Mouse (Mus musculus) limb, embryonic 13.5 days (tissue): ENCODE measurements at regions not wholly inside any gene's neighbourhood (a gene's known extent, or its start where the extent isn't known, plus 50 kb on each side); places are given as distances from the start of the nearest gene placed in this dataset.

Experiments used
- ATAC-seq: fragments of 200-750 bp; cut with Nextera tagmentation; 2 replicates; pipeline ENCODE4 v1.8.0; 2017; ENCODE audit warnings: low read depth, moderate number of reproducible peaks, moderate TSS enrichment; ENCODE audit not compliant: low FRiP score
- H3K27ac ChIP-seq: fragments of 300-500 bp; sonication (generic); 2 replicates; pipeline ENCODE4 v1.5.1; 2015; ENCODE audit warnings: inconsistent platforms, mild to moderate bottlenecking, moderate library complexity
- H3K27me3 ChIP-seq: fragments of 300-500 bp; sonication (generic); 2 replicates; pipeline ENCODE4 v1.6.1; 2015; ENCODE audit warnings: mild to moderate bottlenecking, inconsistent platforms
- H3K36me3 ChIP-seq: fragments of 300-500 bp; sonication (generic); 2 replicates; pipeline ENCODE4 v1.6.1; 2015; ENCODE audit warnings: inconsistent platforms, mild to moderate bottlenecking, moderate library complexity
- H3K4me1 ChIP-seq: fragments of 300-500 bp; sonication (generic); 2 replicates; pipeline ENCODE4 v1.6.1; 2015; ENCODE audit warnings: inconsistent platforms
- H3K4me2 ChIP-seq: fragments of 300-500 bp; sonication (generic); replicated peaks from 2 replicates; pipeline ENCODE4 v1.6.1; 2015; ENCODE audit warnings: inconsistent platforms, mild to moderate bottlenecking, moderate library complexity
- H3K4me3 ChIP-seq: fragments of 300-500 bp; sonication (generic); 2 replicates; pipeline ENCODE4 v1.5.1; 2015; ENCODE audit warnings: moderate library complexity, mild to moderate bottlenecking, inconsistent platforms
- H3K9ac ChIP-seq: fragments of 300-500 bp; sonication (generic); 2 replicates; pipeline ENCODE4 v1.6.1; 2015; ENCODE audit warnings: mild to moderate bottlenecking, inconsistent platforms
- H3K9me3 ChIP-seq: fragments of 300-500 bp; sonication (generic); 2 replicates; pipeline ENCODE4 v1.6.1; 2016; ENCODE audit warnings: inconsistent platforms
- WGBS: fragments of 180-500 bp; shearing (Covaris S2); methylation state at CpG from one replicate; pipeline ENCODE4 v1.1.7; 2015; 5-methylcytosine and 5-hydroxymethylcytosine counted together

DNA sequence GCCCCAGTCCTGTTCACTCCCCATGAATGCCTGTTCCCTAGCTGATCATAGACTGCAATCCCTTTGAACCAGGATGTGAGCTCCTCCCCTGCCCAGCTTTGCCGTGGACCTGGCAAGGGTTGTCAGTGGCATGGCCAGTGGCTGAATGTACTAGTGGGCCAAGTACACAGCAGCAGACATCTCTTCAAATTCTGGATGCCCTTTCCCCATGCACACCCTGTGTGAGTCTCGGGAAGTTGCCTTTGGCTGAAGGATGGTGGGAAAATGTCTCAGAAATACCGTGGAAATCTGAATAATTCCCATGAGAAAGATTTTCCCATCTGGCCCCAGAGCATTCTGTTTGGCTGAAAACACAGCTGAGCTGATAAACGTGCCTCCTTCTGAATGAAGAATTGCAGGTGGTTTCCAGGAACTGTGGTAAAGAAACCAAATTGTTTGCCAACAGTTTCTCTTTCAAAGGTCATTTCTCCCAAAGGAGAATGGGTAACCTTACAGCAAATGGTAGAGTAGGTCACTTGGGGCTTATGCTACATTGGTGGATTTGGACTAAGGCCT, 476.2 kb downstream of the Glrx3 start:
- Histone ChIP-seq H3K4me3 (no peak overlapping the region), H3K4me2 (no peak overlapping the region), H3K9ac (no peak overlapping the region), H3K27ac (no peak overlapping the region), H3K9me3 (no peaks in the 10 kb centered on the region), H3K4me1 (peaks cover 12% of the 10 kb centered on the region), H3K27me3 (no peaks in the 10 kb centered on the region), H3K36me3 (no peaks in the 10 kb centered on the region)
- ATAC-seq, result no peak
- 59% methylated on average over 4 of the region's 4 CpGs for WGBS

DNA sequence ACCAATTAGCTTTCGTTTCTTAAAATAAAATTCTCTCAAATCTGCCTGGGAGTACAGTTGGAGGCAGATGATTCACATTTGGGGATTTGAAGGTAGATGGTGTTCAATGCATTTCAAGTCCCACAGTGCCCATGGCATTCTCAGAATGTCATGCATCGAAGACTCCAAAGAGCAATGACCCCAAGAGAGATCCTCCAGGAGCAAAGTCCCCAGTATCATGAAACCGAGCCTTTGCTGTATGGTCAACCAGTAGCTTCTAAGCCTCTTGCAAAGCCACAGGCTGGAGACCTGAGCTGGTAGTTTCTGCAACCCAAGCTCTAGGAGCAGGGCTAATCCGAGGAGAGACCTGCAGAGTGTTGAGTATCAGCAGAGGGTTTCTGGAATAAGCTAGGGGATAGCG, 477.1 kb downstream of the Glrx3 start:
- Histone ChIP-seq H3K27me3 (no peaks in the 10 kb centered on the region), H3K27ac (no peak overlapping the region), H3K4me3 (no peak overlapping the region), H3K9me3 (no peaks in the 10 kb centered on the region), H3K9ac (no peak overlapping the region), H3K36me3 (no peaks in the 10 kb centered on the region), H3K4me2 (no peak overlapping the region), H3K4me1 (peaks cover 8% of the 10 kb centered on the region)
- WGBS, result 81% methylated on average over 5 of the region's 5 CpGs
- ATAC-seq, result no peak

DNA sequence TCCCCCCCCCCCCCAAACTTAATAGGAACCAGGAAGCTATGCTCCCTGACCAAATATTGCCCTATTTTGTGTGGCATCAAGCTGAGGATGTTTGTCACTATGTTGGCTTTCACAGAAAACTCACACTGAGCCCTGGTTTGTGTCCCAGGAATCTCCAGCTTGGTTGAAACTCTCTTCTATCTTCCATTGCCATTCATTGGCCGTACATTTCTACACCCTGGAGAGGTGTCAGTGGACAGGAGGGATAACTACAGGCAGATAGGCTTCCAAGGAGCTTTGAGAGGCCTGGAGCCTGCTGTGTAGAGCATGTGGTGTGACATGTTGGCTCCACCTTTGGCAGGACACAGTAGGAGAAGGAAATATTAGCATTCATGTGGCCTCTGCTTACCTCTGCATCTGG, 478.9 kb downstream of the Glrx3 start:
- Histone ChIP-seq H3K27me3 (no peaks in the 10 kb centered on the region), H3K36me3 (no peaks in the 10 kb centered on the region), H3K4me3 (no peak overlapping the region), H3K9me3 (no peaks in the 10 kb centered on the region), H3K9ac (no peak overlapping the region), H3K4me2 (no peak overlapping the region), H3K27ac (no peak overlapping the region), H3K4me1 (peaks cover 16% of the 10 kb centered on the region; the same call in 1 of the 2 replicates)
- WGBS, result 79% methylated on average over 1 of the region's 1 CpGs
- ATAC-seq, result no peak

DNA sequence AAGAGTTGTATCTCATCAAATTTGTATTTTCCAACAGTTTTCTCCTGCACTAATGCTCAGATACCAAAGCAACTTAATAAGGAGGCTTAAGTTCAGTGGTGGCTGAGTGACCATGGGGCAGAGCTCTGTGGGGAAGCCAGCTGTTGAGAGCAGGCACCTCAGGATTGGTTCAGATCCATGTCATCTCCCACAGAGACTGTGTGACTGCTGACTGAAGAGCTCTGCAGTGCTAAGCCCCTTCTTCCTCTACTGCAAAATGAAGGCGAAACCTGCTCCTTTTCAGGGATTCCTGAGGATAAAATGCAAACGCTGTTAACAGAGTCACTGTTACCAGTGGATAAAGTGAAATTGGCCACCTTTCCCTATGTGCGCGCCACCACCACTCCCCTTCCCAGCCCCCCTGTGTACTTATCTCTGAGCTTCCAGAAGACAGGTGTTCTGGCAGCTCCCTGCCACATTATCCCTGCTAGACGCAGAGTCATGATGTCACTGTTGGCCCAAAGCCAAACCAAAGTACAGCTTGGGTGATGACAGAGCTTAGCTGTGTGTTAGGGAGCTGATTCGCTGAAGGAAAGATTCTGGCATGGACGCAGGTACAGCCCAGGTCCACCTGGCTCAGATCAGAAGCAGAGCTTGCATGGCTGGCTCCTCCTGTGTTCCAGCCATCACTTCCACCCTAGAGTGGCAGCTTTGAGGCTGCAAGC, 472.9 kb downstream of the Tcerg1l start:
- H3K9ac ChIP-seq, result no peak overlapping the region
- H3K27ac ChIP-seq, result no peak overlapping the region
- 42% methylated on average over 7 of the region's 7 CpGs for WGBS
- peak; percentile 69 for ATAC-seq
- 0 out of 2 replicates have a peak overlapping the region, but pooled peaks have one; percentile 14 for H3K4me2 ChIP-seq
- H3K4me1 ChIP-seq, result peaks cover 21% of the 10 kb centered on the region
- H3K4me3 ChIP-seq, result no peak overlapping the region
- no peaks in the 10 kb centered on the region for H3K36me3 ChIP-seq
- H3K27me3 ChIP-seq, result no peaks in the 10 kb centered on the region
- H3K9me3 ChIP-seq, result no peaks in the 10 kb centered on the region

DNA sequence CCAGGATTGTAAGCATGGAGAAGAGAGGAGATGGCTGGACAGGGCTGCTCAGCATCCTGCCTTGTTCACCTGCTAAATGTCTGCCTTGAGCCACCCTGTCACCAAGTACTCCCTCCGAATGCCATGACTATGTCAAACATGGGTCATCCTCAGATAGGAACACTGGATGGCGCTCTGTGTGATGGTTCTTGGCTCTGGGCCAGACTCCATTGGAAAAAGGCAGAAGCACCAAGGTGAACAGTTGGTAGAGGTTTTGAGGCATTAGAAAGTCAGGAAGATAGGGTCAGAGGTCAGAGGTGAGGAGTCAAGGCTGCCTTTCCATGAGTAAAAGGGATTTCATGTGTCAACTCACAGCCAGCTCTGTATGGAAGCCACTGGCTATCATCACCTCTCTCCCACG, 471.9 kb downstream of the Tcerg1l start:
- ATAC-seq, result no peak
- Histone ChIP-seq H3K27ac (no peak overlapping the region), H3K4me3 (no peak overlapping the region), H3K9ac (no peak overlapping the region), H3K36me3 (no peaks in the 10 kb centered on the region), H3K4me1 (peaks cover 12% of the 10 kb centered on the region), H3K4me2 (no peak overlapping the region), H3K9me3 (no peaks in the 10 kb centered on the region), H3K27me3 (peaks cover 2% of the 10 kb centered on the region; the same call in 1 of the 2 replicates)
- 75% methylated on average over 3 of the region's 3 CpGs for WGBS

DNA sequence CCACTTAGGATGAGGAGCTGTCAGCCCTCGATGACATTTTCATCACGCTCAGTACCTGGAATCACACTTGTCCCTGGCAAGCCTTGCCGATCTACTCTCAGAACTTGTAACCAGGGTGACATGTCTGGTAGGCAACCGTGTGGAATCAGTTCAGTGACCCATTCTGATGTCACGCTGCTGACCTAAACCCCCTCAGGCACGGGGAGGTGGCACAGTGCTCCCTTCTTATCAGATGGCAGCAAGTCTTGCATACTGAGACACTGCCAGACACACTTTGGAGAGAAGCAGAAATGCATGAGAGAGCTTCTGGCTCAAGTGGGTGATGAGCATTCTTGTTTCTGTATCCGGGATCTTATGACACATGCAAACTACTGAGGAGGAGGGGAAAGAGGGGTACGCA, 470.2 kb downstream of the Tcerg1l start:
- Histone ChIP-seq H3K9me3 (no peaks in the 10 kb centered on the region), H3K27me3 (peaks cover 3% of the 10 kb centered on the region; the same call in 1 of the 2 replicates), H3K9ac (no peak overlapping the region), H3K36me3 (no peaks in the 10 kb centered on the region), H3K4me1 (peaks cover 12% of the 10 kb centered on the region), H3K27ac (no peak overlapping the region), H3K4me3 (no peak overlapping the region), H3K4me2 (no peak overlapping the region)
- no peak for ATAC-seq
- 79% methylated on average over 8 of the region's 8 CpGs for whole genome bisulfite sequencing

DNA sequence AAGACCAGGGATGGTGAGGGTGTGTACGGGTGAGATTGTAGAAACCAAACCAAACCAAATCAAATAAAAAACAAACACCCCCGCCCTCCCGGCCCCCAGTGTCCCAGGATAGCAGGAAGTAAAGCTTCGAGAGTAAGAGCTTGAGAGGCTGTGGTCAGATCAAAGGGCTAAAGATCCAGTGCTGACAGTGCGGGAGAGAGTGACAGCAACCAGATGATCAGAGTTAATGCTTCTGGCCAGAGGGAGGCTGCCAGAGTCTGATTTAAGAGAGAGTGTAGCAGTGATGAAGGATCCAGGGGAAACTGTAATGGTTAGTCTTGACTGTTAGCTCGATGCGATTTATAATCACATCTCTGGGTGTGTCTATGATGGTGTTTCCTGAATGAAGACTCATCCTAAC, 467.3 kb downstream of the Tcerg1l start:
- H3K27ac ChIP-seq, result no peak overlapping the region
- peaks cover 3% of the 10 kb centered on the region for H3K4me1 ChIP-seq
- no peak overlapping the region for H3K9ac ChIP-seq
- H3K4me2 ChIP-seq, result no peak overlapping the region
- no peak for ATAC-seq
- 5% methylated on average over 7 of the region's 7 CpGs for WGBS
- H3K27me3 ChIP-seq, result peaks cover 3% of the 10 kb centered on the region; the same call in 1 of the 2 replicates
- H3K4me3 ChIP-seq, result no peak overlapping the region
- H3K36me3 ChIP-seq, result no peaks in the 10 kb centered on the region
- no peaks in the 10 kb centered on the region for H3K9me3 ChIP-seq

DNA sequence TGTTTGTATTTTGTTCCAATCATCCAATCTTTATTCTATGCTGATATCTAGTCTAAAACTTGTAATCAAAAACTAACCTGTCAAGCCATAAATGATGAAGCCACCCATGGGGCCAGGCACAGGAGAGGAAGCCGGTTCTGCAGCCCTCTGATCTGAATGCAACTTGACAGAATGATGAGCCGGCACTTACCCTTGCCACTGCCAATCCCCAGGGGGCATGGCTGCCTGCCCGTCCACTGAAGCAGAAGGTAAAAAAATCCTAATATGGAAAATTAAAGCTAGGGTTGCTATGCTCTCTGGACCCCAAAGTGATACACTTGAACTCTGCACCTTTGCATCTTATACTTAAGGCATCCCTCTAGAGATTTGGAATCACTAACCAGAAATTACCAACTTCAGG, 461.6 kb downstream of the Tcerg1l start:
- no peak overlapping the region for H3K9ac ChIP-seq
- no peaks in the 10 kb centered on the region for H3K36me3 ChIP-seq
- no peak overlapping the region for H3K4me2 ChIP-seq
- 37% methylated on average over 3 of the region's 3 CpGs for WGBS
- no peaks in the 10 kb centered on the region for H3K4me1 ChIP-seq
- H3K9me3 ChIP-seq, result no peaks in the 10 kb centered on the region
- no peaks in the 10 kb centered on the region for H3K27me3 ChIP-seq
- no peak for ATAC-seq
- H3K27ac ChIP-seq, result no peak overlapping the region
- H3K4me3 ChIP-seq, result no peak overlapping the region

DNA sequence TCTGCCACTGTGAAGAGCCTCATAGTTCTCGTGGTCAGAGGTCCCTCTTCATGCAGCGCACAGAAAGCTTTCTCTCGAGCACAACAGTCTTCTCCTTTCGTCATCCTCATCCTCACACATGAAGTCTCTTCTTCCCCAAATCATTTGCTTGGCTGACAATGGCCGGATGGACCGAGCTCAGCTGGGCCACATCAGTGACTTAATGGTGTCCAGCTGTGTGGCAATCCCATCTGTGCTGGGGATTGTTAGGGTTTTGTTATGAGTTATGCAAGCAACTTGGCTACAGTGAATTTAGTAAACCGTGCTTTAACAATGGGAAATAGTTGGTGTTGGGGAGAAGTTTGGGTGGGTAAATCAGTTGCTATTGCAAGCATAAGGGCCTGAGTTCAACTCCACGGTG, 458.4 kb downstream of the Tcerg1l start:
- H3K27me3 ChIP-seq, result 0 out of 2 replicates have a peak, but pooled peaks cover 5% of the 10 kb centered on the region
- no peak for ATAC-seq
- H3K4me2 ChIP-seq, result no peak overlapping the region
- H3K4me1 ChIP-seq, result no peaks in the 10 kb centered on the region
- no peaks in the 10 kb centered on the region for H3K36me3 ChIP-seq
- no peaks in the 10 kb centered on the region for H3K9me3 ChIP-seq
- H3K9ac ChIP-seq, result no peak overlapping the region
- H3K4me3 ChIP-seq, result no peak overlapping the region
- H3K27ac ChIP-seq, result no peak overlapping the region
- whole genome bisulfite sequencing, result 76% methylated on average over 8 of the region's 8 CpGs

DNA sequence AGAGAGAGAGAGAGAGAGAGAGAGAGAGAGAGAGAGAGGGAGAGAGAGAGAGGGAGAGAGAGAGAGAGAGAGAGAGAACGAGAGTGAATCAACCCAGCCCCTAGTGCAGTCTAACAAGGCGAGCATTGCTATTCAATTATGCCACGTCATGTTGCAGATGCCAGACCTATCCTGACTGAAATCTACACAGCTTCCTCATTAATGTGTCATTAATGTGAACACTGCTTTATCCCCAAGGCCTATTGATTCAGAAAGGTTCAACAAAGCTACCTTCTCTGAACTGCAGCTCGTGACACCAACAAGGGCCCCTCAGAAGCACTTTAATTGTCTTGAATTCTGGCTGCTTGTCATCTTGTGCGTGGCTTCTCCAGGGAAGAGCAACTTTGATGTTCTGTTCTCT, 457.4 kb downstream of the Tcerg1l start:
- WGBS, result 62% methylated on average over 5 of the region's 5 CpGs
- Histone ChIP-seq H3K4me2 (no peak overlapping the region), H3K9ac (no peak overlapping the region), H3K9me3 (no peaks in the 10 kb centered on the region), H3K36me3 (no peaks in the 10 kb centered on the region), H3K27me3 (0 out of 2 replicates have a peak, but pooled peaks cover 5% of the 10 kb centered on the region), H3K4me1 (no peaks in the 10 kb centered on the region), H3K4me3 (no peak overlapping the region), H3K27ac (no peak overlapping the region)
- no peak for ATAC-seq

DNA sequence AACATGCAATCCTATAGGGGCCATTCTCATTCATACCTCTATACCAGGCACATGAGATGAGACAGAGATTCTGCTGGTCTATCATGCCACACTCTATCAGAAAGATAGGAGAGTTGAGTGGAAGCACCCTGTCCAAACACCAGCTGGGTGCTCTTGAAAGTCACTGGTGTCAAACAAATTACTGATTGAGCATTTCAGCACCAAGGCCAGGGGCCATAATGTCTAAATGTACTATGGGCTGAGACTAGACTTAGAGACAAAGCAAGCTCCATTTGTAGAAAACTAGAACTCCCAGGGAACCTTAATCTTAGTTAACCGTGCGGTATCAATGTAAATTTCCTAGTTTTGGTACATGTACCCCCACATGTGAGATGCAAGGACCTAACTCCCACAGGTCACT, 452.5 kb downstream of the Tcerg1l start:
- no peak for ATAC-seq
- H3K4me1 ChIP-seq, result no peaks in the 10 kb centered on the region
- H3K36me3 ChIP-seq, result no peaks in the 10 kb centered on the region

DNA sequence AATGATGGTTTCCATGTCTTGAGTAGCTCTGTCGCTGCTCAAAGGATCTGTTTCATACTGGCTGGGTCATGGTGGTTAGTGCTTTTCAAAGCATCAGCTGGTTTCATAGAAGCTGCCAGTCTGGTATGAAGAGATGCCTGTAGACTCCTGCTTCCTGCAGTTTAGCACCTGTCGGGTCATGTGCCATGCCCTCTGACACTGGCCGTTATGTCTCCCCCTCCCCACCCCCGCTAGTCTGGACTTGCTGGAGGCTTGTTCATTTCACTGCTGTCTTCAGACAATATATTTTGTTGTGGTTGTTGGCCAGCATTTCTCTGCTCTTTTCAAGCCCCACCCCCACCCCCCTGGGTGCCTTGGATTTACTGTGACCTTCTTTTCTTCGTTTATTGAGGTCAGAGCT, 450.1 kb downstream of the Tcerg1l start:
- Histone ChIP-seq H3K4me2 (no peak overlapping the region), H3K4me1 (no peaks in the 10 kb centered on the region)
- 10% methylated on average over 5 of the region's 5 CpGs for WGBS

More for the DNA sequence above, 452.5 kb downstream of the Tcerg1l start:
- Histone ChIP-seq H3K27ac (no peak overlapping the region), H3K4me2 (no peak overlapping the region), H3K9me3 (no peaks in the 10 kb centered on the region), H3K4me3 (no peak overlapping the region), H3K27me3 (0 out of 2 replicates have a peak, but pooled peaks cover 5% of the 10 kb centered on the region), H3K9ac (no peak overlapping the region)
- WGBS, result 91% methylated on average over 2 of the region's 2 CpGs

DNA sequence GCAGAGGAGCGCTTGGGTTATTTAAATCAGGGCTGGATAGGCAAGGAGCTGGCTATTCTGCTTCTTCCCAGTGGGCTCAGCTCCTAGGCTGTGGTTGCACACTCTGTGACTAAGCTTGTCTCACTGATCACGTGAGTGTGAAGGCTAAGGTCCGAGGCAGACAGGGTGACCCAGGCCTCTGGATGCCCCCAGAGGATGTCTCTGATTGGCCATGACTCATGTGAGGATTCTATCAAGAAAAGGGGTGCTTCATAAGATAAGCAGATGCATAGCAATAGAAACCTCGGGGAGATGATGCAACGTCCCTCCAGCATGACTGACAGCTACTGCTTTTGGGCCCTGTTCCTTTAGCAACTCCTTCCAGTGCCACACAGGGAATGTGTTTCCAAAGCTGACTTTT, 440.2 kb downstream of the Tcerg1l start:
- no peak overlapping the region for H3K27ac ChIP-seq
- 70% methylated on average over 5 of the region's 5 CpGs for WGBS

More for the DNA sequence above, 450.1 kb downstream of the Tcerg1l start:
- Histone ChIP-seq H3K27me3 (no peaks in the 10 kb centered on the region), H3K9me3 (no peaks in the 10 kb centered on the region), H3K9ac (no peak overlapping the region), H3K36me3 (no peaks in the 10 kb centered on the region), H3K27ac (no peak overlapping the region), H3K4me3 (no peak overlapping the region)
- no peak for ATAC-seq

More for the DNA sequence above, 440.2 kb downstream of the Tcerg1l start:
- Histone ChIP-seq H3K36me3 (no peaks in the 10 kb centered on the region), H3K9ac (no peak overlapping the region), H3K9me3 (no peaks in the 10 kb centered on the region), H3K4me1 (no peaks in the 10 kb centered on the region), H3K4me3 (no peak overlapping the region), H3K27me3 (no peaks in the 10 kb centered on the region), H3K4me2 (no peak overlapping the region)
- no peak for ATAC-seq
